Mouse (Mus musculus): ENCODE measurements around the gene Synm. TPM values are rescaled to one million over a fixed set of nuclear protein-coding genes. Genes with fewer than 3 reads are reported as not detected.

Synm gene
- polyA plus RNA-seq, 1 experiment = 0.01 TPM

DNA sequence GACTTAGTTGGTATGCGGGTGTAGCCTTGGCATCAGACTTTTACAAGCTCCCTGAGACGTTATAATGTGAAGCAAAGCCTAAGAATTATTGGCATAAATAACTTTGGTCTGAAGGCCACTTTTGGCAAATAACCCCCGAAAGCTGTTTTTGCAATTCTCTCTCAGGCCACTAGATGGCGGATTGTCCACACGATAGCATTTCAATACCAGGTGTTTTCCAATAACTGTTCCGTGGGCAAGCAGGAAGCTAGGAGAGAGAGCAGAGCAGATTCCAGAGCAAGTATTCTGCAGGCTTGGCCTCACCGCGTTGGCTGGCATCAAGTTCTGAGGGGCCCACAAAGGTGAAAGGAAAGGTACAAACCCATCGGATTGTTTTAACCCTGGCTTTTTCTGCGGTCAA is 29.2 kb upstream of the Synm start:
- H3K27me3 ChIP-seq (ENCODE audit: control insufficient read depth) = no peaks in the 10 kb centered on the region
- TF ChIP-seq TAL1 (IDR thresholded peaks at IDR 0.05; ENCODE audit: low read length) (no peak), GATA1 (IDR thresholded peaks at IDR 0.05; ENCODE audit: low read length) (no peak)
- no peaks in the 10 kb centered on the region for H3K36me3 ChIP-seq (ENCODE audit: control insufficient read depth)
- H3K4me1 ChIP-seq (ENCODE audit: control insufficient read depth) = no peaks in the 10 kb centered on the region
- no peaks in the 10 kb centered on the region for H3K9me3 ChIP-seq (ENCODE audit: control insufficient read depth, low read length)
- no peak overlapping the region for H3K4me3 ChIP-seq (replicated peaks)

DNA sequence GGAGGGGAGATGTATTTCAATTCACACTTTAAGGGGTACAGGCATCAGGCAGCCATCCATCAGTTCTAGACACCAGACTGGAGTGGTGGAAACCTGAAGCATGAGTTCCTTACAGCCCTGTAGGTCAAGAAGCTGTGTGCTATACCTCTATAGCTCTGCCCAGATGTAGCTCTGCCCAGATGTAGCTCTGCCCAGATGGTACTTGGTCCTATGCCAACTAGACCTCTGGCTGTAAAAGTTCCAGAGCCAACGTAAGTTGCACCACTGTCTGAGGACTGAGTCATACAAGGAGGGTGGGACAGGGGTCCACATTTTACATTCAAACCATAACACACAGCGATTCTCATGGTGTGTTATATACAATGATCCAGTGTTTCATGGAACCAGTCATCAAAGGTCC is 28.3 kb upstream of the Synm start:
- Histone ChIP-seq H3K4me1 (ENCODE audit: control insufficient read depth) (no peaks in the 10 kb centered on the region), H3K9me3 (ENCODE audit: control insufficient read depth, low read length) (no peaks in the 10 kb centered on the region), H3K36me3 (ENCODE audit: control insufficient read depth) (no peaks in the 10 kb centered on the region), H3K4me3 (replicated peaks) (no peak overlapping the region), H3K27me3 (ENCODE audit: control insufficient read depth) (no peaks in the 10 kb centered on the region)
- TF ChIP-seq TAL1 (IDR thresholded peaks at IDR 0.05; ENCODE audit: low read length) = no peak
- no peak for TF ChIP-seq GATA1 (IDR thresholded peaks at IDR 0.05; ENCODE audit: low read length)

DNA sequence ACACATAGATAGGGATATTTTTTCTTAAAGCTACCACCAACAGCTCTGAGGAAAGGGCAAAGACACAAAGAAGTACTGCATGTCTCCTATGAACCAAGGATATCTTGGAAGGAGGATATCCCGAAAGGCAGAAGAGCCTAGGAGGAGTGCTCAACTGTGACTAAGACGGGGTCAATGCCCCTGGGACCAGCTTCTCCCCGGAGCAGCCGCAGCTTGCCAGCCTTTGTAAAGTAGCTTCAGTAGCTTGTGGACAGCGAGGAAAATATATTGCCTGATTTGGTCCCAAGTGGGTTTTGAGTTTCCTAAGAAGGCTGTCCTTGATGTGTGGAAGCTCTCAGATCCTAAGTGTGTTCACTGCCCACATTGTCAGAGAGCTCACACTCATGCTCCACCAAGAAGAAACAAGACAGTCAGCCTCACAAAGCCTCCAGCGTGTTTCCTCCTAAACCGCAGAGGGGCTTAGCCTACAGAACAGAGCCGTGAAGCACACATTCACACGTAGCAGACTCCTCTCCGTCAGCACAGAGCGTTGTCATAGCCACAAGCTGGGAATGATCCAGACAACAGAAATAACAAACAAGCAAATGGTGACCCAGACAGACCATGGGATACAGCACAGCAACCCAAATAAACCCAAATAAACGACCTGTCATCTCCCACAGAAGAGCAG is 17.2 kb upstream of the Synm start:
- Histone ChIP-seq H3K36me3 (ENCODE audit: control insufficient read depth) (no peaks in the 10 kb centered on the region), H3K9me3 (ENCODE audit: control insufficient read depth, low read length) (no peaks in the 10 kb centered on the region), H3K27me3 (ENCODE audit: control insufficient read depth) (no peaks in the 10 kb centered on the region), H3K4me1 (ENCODE audit: control insufficient read depth) (no peaks in the 10 kb centered on the region), H3K4me3 (replicated peaks) (no peak overlapping the region)
- TF ChIP-seq GATA1 (IDR thresholded peaks at IDR 0.05; ENCODE audit: low read length) (no peak), TAL1 (IDR thresholded peaks at IDR 0.05; ENCODE audit: low read length) (no peak)

DNA sequence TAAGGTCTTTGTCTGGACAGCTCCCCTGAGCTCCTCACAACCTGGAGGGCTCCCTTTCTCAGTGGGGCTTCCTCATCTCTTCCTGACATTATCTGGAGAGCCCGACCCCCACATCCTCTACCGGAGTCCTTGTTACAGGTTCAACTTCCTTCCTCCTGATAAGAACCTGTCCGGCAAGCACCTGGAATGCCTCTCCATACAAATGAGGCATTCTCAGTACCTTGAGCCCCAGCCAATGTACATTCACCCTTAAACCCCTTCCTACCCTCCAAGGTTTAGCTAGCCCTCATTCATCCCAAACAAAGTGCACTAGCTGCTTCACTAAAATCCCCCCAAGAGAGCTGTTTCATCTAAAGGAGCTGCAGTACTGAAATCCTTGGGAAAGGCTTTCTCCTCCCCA is 16.1 kb upstream of the Synm start:
- Histone ChIP-seq H3K27me3 (ENCODE audit: control insufficient read depth) (no peaks in the 10 kb centered on the region), H3K4me1 (ENCODE audit: control insufficient read depth) (no peaks in the 10 kb centered on the region), H3K36me3 (ENCODE audit: control insufficient read depth) (no peaks in the 10 kb centered on the region), H3K4me3 (replicated peaks) (no peak overlapping the region), H3K9me3 (ENCODE audit: control insufficient read depth, low read length) (no peaks in the 10 kb centered on the region)
- TF ChIP-seq GATA1 (IDR thresholded peaks at IDR 0.05; ENCODE audit: low read length) (no peak), TAL1 (IDR thresholded peaks at IDR 0.05; ENCODE audit: low read length) (no peak)

DNA sequence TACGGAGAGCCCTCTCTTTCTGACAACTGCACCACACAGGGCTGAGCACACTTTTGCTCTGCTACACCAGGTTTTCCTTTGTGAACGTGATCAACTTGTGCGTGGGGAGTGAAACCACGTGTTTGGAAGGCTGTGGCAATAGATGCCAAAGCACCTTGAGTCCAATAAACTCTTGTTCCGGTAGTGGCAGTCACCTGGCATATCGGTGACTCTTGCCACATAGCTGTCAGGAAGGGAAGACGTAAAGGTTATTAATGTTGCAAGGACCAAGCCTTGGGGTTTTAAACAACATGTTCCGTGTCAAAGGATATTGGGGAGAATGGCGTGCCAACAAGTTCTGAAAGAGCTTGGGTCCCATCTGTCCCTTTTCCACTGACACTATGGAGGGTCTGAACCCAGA is 12.7 kb upstream of the Synm start:
- no peaks in the 10 kb centered on the region for H3K9me3 ChIP-seq (ENCODE audit: control insufficient read depth, low read length)
- no peaks in the 10 kb centered on the region for H3K27me3 ChIP-seq (ENCODE audit: control insufficient read depth)
- H3K36me3 ChIP-seq (ENCODE audit: control insufficient read depth) = no peaks in the 10 kb centered on the region
- H3K4me3 ChIP-seq (replicated peaks) = no peak overlapping the region
- TF ChIP-seq GATA1 (IDR thresholded peaks at IDR 0.05; ENCODE audit: low read length) (no peak), TAL1 (IDR thresholded peaks at IDR 0.05; ENCODE audit: low read length) (no peak)
- no peaks in the 10 kb centered on the region for H3K4me1 ChIP-seq (ENCODE audit: control insufficient read depth)

DNA sequence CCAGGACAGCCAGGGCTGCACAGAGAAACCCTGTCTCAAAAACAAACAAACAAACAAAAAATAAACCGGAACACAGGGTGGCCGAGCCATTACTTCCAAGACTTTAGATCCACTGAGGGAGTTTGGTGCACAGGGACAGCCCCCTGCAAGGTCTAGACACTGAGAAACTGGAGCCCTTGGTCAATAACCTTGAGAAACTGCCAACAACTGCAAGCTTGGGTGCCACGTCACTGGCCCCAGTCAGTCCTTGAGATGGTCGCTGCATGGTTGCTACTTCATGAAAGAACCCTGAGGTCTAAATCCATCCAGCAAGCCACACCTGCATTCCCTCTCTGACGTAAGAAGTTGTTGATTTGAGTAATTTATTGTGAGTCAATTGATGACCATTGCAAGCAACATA is 9.9 kb upstream of the Synm start:
- Histone ChIP-seq H3K4me3 (replicated peaks) (no peak overlapping the region), H3K9me3 (ENCODE audit: control insufficient read depth, low read length) (no peaks in the 10 kb centered on the region), H3K36me3 (ENCODE audit: control insufficient read depth) (no peaks in the 10 kb centered on the region), H3K27me3 (ENCODE audit: control insufficient read depth) (no peaks in the 10 kb centered on the region), H3K4me1 (ENCODE audit: control insufficient read depth) (no peaks in the 10 kb centered on the region)
- TF ChIP-seq TAL1 (IDR thresholded peaks at IDR 0.05; ENCODE audit: low read length) (no peak), GATA1 (IDR thresholded peaks at IDR 0.05; ENCODE audit: low read length) (no peak)

DNA sequence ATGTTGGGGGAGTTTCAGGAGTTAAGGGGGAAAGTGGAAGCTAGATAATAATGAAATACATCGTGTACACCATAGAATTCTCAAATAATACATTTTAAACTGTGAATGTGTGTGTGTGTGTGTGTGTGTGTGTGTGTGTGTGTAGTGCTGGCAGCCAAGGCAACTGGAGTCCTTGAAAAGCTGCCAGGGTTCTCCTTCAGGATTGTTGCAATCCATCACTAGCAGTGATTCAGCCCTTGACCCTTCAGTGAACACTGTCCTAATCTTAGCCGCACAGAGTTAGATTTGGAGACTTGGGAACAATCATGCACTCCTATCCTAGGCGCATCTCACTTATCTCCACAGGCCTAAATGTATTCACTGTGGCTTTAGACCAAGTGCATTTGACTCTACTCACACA is 8.6 kb upstream of the Synm start:
- Histone ChIP-seq H3K9me3 (ENCODE audit: control insufficient read depth, low read length) (no peaks in the 10 kb centered on the region), H3K4me3 (replicated peaks) (no peak overlapping the region), H3K4me1 (ENCODE audit: control insufficient read depth) (no peaks in the 10 kb centered on the region), H3K36me3 (ENCODE audit: control insufficient read depth) (no peaks in the 10 kb centered on the region), H3K27me3 (ENCODE audit: control insufficient read depth) (no peaks in the 10 kb centered on the region)
- TF ChIP-seq TAL1 (IDR thresholded peaks at IDR 0.05; ENCODE audit: low read length) (no peak), GATA1 (IDR thresholded peaks at IDR 0.05; ENCODE audit: low read length) (no peak)

DNA sequence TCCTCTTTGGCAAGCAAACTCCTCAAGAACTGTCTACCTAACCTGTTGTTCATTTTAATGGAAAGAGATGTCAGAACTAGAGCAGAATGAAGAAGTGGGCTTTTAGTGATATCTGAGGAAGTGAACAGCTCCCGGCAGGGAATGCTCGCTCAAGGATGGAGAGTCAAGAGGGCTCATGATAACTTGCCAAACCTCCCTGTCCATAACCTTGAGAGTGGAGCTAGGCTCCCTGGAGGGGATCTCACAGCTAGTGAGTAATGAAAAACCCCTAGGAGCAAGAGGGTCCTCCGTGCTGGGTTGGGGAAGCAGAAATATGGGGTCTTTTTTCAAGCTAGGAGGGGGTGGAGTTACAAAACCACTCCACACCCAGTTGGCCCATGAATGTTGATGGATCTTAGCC is 4.1 kb upstream of the Synm start:
- Histone ChIP-seq H3K4me3 (replicated peaks) (no peak overlapping the region), H3K4me1 (ENCODE audit: control insufficient read depth) (peaks cover 11% of the 10 kb centered on the region), H3K27me3 (ENCODE audit: control insufficient read depth) (peaks cover 17% of the 10 kb centered on the region), H3K36me3 (ENCODE audit: control insufficient read depth) (no peaks in the 10 kb centered on the region), H3K9me3 (ENCODE audit: control insufficient read depth, low read length) (no peaks in the 10 kb centered on the region)
- TF ChIP-seq TAL1 (IDR thresholded peaks at IDR 0.05; ENCODE audit: low read length) (no peak), GATA1 (IDR thresholded peaks at IDR 0.05; ENCODE audit: low read length) (no peak)

DNA sequence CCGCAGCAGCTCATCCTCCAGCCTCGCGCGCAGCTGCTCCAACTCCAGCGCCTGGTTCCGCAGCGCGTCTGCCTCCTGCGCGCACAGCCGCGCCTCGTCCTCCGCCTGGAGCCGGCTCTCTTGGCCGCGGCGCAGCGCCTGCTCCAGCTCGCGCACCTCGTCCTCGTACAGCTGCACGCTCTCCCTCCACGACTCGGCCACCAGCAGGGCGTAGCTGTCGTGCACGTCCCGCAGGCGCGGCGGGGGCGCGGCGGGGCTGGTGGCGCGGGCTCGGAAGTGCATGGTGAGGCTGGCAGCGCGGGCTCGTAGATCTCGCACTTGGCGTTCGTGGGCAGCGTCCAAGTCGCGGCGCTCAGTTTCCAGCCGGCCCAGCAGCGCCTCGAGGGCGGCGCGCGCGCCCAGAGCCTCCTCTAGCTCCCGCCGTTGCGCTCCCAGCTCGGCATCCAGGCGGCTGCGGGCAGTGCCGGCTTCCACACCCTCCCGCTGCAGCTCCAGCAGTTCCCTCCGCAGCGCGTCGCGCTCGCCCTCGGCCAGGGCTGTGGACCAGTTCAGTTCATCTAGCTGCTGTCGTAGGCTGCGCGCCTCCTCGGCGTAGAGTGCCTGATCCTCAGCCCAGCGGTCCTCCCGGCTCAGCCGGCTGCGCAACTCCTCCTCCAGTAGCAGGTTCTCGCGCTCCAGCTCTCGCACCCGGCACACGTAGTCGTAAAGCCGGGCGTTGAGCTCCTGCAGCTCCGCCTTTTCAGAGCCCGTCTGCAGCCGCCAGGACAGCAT is 499 bp downstream of the Synm start:
- no peak for TF ChIP-seq TAL1 (IDR thresholded peaks at IDR 0.05; ENCODE audit: low read length)
- no peak for TF ChIP-seq GATA1 (IDR thresholded peaks at IDR 0.05; ENCODE audit: low read length)
- Histone ChIP-seq H3K27me3 (ENCODE audit: control insufficient read depth) (peaks cover 30% of the 10 kb centered on the region), H3K4me3 (replicated peaks) (peak overlapping the region; percentile 47), H3K4me1 (ENCODE audit: control insufficient read depth) (peaks cover 11% of the 10 kb centered on the region), H3K9me3 (ENCODE audit: control insufficient read depth, low read length) (no peaks in the 10 kb centered on the region), H3K36me3 (ENCODE audit: control insufficient read depth) (no peaks in the 10 kb centered on the region)
